Mouse (Mus musculus): ENCODE results near the gene Lgmn.

- TF ChIP-seq MXI1 (IDR thresholded peaks at IDR 0.05; ENCODE audit: low read depth, low read length) (no peak), TCF12 (IDR thresholded peaks at IDR 0.05; ENCODE audit: low read depth, low read length) (no peak), USF1 (IDR thresholded peaks at IDR 0.05; ENCODE audit: low read depth, low read length) (no peak)
Measured at GRCm38 (mm10) chr12:102461177-102461576, 21.6 kb upstream of the Lgmn start.

Measured in CH12.LX (cell line).